Mouse (Mus musculus) bone marrow macrophage, adult 2 months (primary cell): ENCODE results near the gene Olfr1274-ps.
"Not testable (repeated sequence)": the region's sequence is repeated elsewhere in the genome, so short reads cannot be mapped to it uniquely, and the experiment has no call there.

Source experiments
- CTCF ChIP-seq: IDR thresholded peaks from 2 replicates; pipeline ENCODE4 v1.5.1; 2012; ENCODE audit warnings: low read depth, mild to moderate bottlenecking, low read length, moderate library complexity
- POLR2A ChIP-seq: IDR thresholded peaks from 2 replicates; pipeline ENCODE4 v1.6.1; 2012; ENCODE audit warnings: mild to moderate bottlenecking, low read depth, low read length, borderline replicate concordance

- not testable (repeated sequence) for TF ChIP-seq CTCF, POLR2A
Measured at GRCm38 (mm10) chr2:90351540-90351939, 46.9 kb upstream of the Olfr1274-ps start.
